Mouse (Mus musculus) cerebellum, postnatal 36 days (tissue): Measurements from ENCODE around the gene Ppp1r13b.

Experiments used
- DNase-seq, 2 experiments: peaks; one replicate each; pipeline ENCODE4 v3.0.0; 2021 to 2022; ENCODE audit warnings: mixed read lengths in 2 of 2

Ppp1r13b gene

GRCm38 (mm10) chr12:111916514-111917217 lies 8.8 kb upstream of the Ppp1r13b start:
- DNase-seq: no peak

GRCm38 (mm10) chr12:111915781-111916180 lies 7.9 kb upstream of the Ppp1r13b start:
- no peak for DNase-seq

GRCm38 (mm10) chr12:111914031-111914430 lies 6.1 kb upstream of the Ppp1r13b start:
- DNase-seq: no peak

GRCm38 (mm10) chr12:111912802-111913201 lies 4.9 kb upstream of the Ppp1r13b start:
- DNase-seq: no peak

GRCm38 (mm10) chr12:111911796-111912195 lies 3.9 kb upstream of the Ppp1r13b start:
- DNase-seq: no peak

- no peak for DNase-seq
Observed at GRCm38 (mm10) chr12:111911171-111911760, 3.4 kb upstream of the Ppp1r13b start.

GRCm38 (mm10) chr12:111908997-111909550 lies 1.2 kb upstream of the Ppp1r13b start:
- no peak for DNase-seq

- DNase-seq: peak; percentile 71 to 74
Observed at GRCm38 (mm10) chr12:111907421-111907891, 454 bp downstream of the Ppp1r13b start.

- no peak for DNase-seq
Observed at GRCm38 (mm10) chr12:111906309-111906875, 1.5 kb downstream of the Ppp1r13b start.

- no peak for DNase-seq
Observed at GRCm38 (mm10) chr12:111902488-111902887, 5.4 kb downstream of the Ppp1r13b start.

- DNase-seq: no peak
Observed at GRCm38 (mm10) chr12:111901105-111901875, 6.6 kb downstream of the Ppp1r13b start.

- no peak for DNase-seq
Observed at GRCm38 (mm10) chr12:111899646-111900045, 8.3 kb downstream of the Ppp1r13b start.

- no peak for DNase-seq
Observed at GRCm38 (mm10) chr12:111898686-111899085, 9.2 kb downstream of the Ppp1r13b start.

- no peak for DNase-seq
Observed at GRCm38 (mm10) chr12:111896908-111897661, 10.8 kb downstream of the Ppp1r13b start.

- DNase-seq: peak; percentile 31 to 35
Observed at GRCm38 (mm10) chr12:111894082-111894481, 13.8 kb downstream of the Ppp1r13b start.

- DNase-seq: no peak
Observed at GRCm38 (mm10) chr12:111892981-111893380, 14.9 kb downstream of the Ppp1r13b start.

GRCm38 (mm10) chr12:111891800-111892199 lies 16.1 kb downstream of the Ppp1r13b start:
- no peak for DNase-seq

GRCm38 (mm10) chr12:111889251-111889650 lies 18.7 kb downstream of the Ppp1r13b start:
- DNase-seq: no peak

- no peak for DNase-seq
Observed at GRCm38 (mm10) chr12:111888303-111888864, 19.5 kb downstream of the Ppp1r13b start.

- DNase-seq: no peak
Observed at GRCm38 (mm10) chr12:111887005-111887404, 20.9 kb downstream of the Ppp1r13b start.

GRCm38 (mm10) chr12:111882852-111883251 lies 25.1 kb downstream of the Ppp1r13b start:
- DNase-seq: no peak

- DNase-seq: no peak
Observed at GRCm38 (mm10) chr12:111882022-111882421, 25.9 kb downstream of the Ppp1r13b start.
